Mouse (Mus musculus) 3134 (cell line): Measurements from ENCODE around the gene Sf3b3.

Experiments
- DNase-seq: peaks from one replicate; pipeline ENCODE4 v3.0.0-alpha.2; 2011; ENCODE audit warnings: low spot score; ENCODE audit not compliant: insufficient read length; ENCODE audit errors: extremely low read depth

The Sf3b3 gene

DNA sequence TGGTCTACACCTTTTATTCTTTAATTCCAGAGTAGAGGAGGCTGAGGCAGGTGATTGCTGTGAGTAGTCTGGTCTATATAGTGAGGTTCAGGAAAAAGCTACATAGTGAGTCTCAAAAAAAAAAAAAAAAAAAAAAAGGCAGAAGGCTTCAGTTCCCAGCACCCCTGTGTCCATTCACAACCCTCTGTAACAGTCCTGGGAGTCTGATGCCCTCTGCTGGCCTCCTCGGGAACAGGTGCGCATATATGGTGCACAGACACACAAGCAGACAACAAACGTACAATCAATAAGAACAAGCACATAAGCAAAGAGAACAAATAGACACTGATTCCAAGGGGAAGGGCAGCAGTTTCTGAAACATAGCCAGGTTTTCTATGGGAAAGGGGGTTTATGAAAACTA, 70.3 kb downstream of the Sf3b3 start:
- DNase-seq: no peak

DNA sequence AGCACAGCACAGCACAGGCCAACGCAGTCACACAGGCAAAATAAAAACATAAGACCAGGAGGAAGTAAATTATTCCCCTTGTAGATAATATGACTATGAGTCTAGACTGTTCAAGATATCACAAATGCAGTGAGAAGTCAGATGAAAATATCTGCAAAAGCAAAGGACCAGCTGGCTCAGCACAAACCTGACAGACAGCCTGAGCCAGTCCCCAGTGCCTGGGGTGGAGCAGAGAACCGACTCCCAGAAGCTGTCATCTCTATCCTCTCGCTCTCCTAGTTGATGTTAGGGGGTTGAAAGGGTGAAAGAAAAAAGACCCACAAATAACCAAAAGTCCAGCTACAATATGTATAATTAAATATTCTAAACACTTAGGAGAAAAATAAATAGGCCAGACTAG, 70.9 kb downstream of the Sf3b3 start:
- no peak for DNase-seq

GRCm38 (mm10) chr8:110775316-110775715, 71.3 kb downstream of the Sf3b3 start:
- DNase-seq: no peak

GRCm38 (mm10) chr8:110774725-110775124, 71.9 kb downstream of the Sf3b3 start:
- DNase-seq: no peak

DNA sequence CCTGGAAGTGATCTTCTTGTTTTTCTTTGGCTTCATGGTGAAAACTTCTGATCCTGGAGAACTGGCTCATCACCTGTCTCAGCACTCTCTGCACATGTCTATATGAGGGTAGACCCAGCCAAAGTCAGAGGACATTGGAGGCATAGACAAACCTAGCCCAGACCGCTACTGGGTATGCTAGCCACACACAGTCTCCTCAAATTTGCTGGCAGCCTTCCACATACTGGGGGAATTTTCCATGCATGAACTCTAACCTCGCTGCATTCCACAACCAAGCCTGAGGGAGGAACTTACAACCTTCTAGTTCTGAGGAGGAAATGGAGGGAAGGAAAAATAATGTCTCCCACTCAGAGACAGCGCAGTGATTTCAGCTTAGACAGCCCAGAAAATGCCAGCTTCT, 72.5 kb downstream of the Sf3b3 start:
- DNase-seq: no peak

- no peak for DNase-seq
Observed at GRCm38 (mm10) chr8:110772452-110772851, 74.1 kb downstream of the Sf3b3 start.

GRCm38 (mm10) chr8:110767261-110767660, 79.3 kb downstream of the Sf3b3 start:
- DNase-seq: no peak

DNA sequence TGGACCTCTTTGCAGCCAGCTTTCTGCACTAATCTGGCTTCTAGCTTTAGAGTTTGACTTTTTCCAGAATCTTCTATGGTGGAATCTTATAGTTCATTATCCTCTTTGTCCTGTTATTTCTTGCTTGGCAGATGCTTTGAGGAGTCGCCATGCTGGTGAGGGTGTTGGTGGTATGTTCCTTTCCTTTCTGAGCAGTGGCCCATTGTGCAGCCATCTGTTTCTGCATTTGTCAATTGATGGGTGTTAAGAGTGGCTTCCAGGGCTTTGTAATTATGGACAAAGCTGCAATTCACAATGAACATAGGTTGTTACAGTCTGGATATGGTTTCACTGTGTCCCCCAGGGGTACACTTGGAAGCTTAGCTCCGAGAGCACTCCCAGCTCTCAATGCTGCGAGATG, 81.9 kb downstream of the Sf3b3 start:
- DNase-seq: no peak

GRCm38 (mm10) chr8:110761988-110762387, 84.6 kb downstream of the Sf3b3 start:
- no peak for DNase-seq

DNA sequence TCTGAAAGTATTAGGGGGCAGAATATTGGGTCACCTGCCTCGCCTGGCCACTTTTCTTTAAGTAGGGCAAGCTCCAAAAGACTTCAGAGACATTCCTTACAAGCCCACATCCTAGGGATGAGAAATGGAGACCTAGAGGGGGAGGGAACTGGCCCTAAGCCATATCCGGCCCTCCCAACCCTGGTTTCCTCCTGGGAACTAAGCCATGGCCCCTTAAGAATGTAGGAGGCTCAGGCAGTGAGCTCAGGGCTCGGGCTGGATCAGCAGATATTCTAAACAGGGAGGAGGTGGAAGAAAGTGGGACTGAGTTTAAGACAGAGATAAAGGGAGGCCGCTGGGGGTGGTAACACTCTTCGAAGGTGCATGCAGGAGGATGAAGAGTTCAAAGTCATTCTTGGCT, 85.4 kb downstream of the Sf3b3 start:
- no peak for DNase-seq

DNA sequence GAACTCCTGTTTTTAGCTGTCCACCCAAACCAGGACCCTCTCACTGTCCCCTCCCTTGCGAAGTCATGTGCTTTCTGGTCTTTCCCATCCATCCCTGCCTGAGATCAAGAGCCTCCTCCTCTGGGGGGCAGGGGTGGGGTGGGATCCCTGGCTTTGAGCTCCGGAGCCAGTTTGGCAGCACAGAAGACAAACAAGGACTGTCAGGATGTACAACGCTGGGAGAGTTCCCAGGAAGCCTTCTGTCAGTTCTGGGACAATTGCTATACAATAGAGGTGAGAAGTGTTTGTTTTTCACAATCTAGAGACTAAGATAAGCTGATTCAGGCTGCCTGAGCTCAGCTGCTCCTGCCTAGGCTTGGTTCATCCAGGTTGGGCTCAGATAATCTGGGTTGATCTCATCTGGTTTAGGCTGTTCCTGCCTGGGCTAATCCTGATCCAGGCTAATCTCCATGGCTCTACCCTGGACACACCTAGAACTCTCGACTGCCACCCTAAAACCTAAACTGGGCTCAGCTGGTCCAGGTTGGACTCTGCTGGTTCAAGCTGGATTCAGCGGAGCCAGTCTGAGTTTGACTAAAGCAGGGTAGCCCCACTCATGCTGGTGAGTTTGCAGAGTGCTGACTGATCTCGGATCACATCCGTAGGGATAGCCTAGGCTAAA, 86.2 kb downstream of the Sf3b3 start:
- DNase-seq: no peak
